Mouse (Mus musculus) forebrain, embryonic 11.5 days (tissue): ENCODE data around the gene Lat. TPM values are rescaled to one million over a fixed set of nuclear protein-coding genes. Genes with fewer than 3 reads are reported as not detected.
A peak's percentile ranks its signal among the peaks of the same experiment; 100 is the strongest.
"Not testable (repeated sequence)": the region's sequence is repeated elsewhere in the genome, so short reads cannot be mapped to it uniquely, and the experiment has no call there.

ENCODE experiments used
- ATAC-seq: fragments of 200-750 bp; cut with Nextera tagmentation; replicated peaks from 2 replicates; pipeline ENCODE4 v1.8.0; 2017; ENCODE audit warnings: moderate TSS enrichment; ENCODE audit not compliant: low FRiP score
- DNase-seq: peaks from one replicate; pipeline ENCODE4 v3.0.0-alpha.2; 2017; ENCODE audit warnings: low spot score
- H3K27ac ChIP-seq: fragments of 300-500 bp; sonication (generic); 2 replicates; pipeline ENCODE4 v1.5.1; 2014; ENCODE audit warnings: low read depth, low read length
- H3K27me3 ChIP-seq: fragments of 300-500 bp; sonication (generic); 2 replicates; pipeline ENCODE4 v1.6.1; 2014; ENCODE audit warnings: mild to moderate bottlenecking, low read length, mixed read lengths; ENCODE audit not compliant: control insufficient read depth, insufficient read depth
- H3K36me3 ChIP-seq: fragments of 300-500 bp; sonication (generic); 2 replicates; pipeline ENCODE4 v1.6.1; 2014; ENCODE audit warnings: mild to moderate bottlenecking, low read length, moderate library complexity, mixed read lengths; ENCODE audit not compliant: control insufficient read depth, insufficient read depth
- H3K4me1 ChIP-seq: fragments of 300-500 bp; sonication (generic); replicated peaks from 2 replicates; pipeline ENCODE4 v1.6.1; 2014; ENCODE audit warnings: low read length, mixed read lengths; ENCODE audit not compliant: control insufficient read depth, insufficient read depth
- H3K4me2 ChIP-seq: fragments of 300-500 bp; sonication (generic); 2 replicates; pipeline ENCODE4 v1.6.1; 2014; ENCODE audit warnings: low read depth, mild to moderate bottlenecking, low read length, moderate library complexity, mixed read lengths; ENCODE audit not compliant: severe bottlenecking
- H3K4me3 ChIP-seq: fragments of 300-500 bp; sonication (generic); 2 replicates; pipeline ENCODE4 v1.5.1; 2014; ENCODE audit warnings: low read depth, low read length
- H3K9ac ChIP-seq: fragments of 300-500 bp; sonication (generic); 2 replicates; pipeline ENCODE4 v1.6.1; 2014; ENCODE audit warnings: low read length
- H3K9me3 ChIP-seq: fragments of 300-500 bp; sonication (generic); 2 replicates; pipeline ENCODE4 v1.6.1; 2016; ENCODE audit warnings: low read length, mixed read lengths; ENCODE audit not compliant: control insufficient read depth
- WGBS: fragments of 180-500 bp; shearing (Covaris S2); extraction: QIAGEN DNeasy Blood & Tissue Kit; methylation state at CpG from one replicate; pipeline ENCODE4 v1.1.7; 2014; 5-methylcytosine and 5-hydroxymethylcytosine counted together
- polyA plus RNA-seq: library from polyadenylated mRNA; unstranded; fragments of >200 nt; fragmentation: Nextera tagmentation; extraction: Ambion mirVana; gene quantifications from 2 replicates; pipeline ENCODE4 v1.2.1, GENCODE M21; 2014

The Lat gene
- polyA plus RNA-seq, 1 experiment from 2014 or later = 2.2 TPM

GRCm38 (mm10) chr7:126399548-126399947 lies 30.2 kb upstream of the Lat start:
- H3K36me3 ChIP-seq = no peaks in the 10 kb centered on the region
- 0 out of 2 replicates have a peak, but pooled peaks cover 3% of the 10 kb centered on the region for H3K4me1 ChIP-seq
- no peak overlapping the region for H3K4me3 ChIP-seq
- DNase-seq (peak; percentile 89), ATAC-seq (no peak)
- WGBS = 12% methylated on average over 5 of the region's 5 CpGs
- H3K27ac ChIP-seq = no peak overlapping the region
- no peak overlapping the region for H3K9ac ChIP-seq
- H3K9me3 ChIP-seq = no peaks in the 10 kb centered on the region
- H3K27me3 ChIP-seq = no peaks in the 10 kb centered on the region
- H3K4me2 ChIP-seq = no peak overlapping the region

GRCm38 (mm10) chr7:126397822-126398221 lies 28.5 kb upstream of the Lat start:
- no peaks in the 10 kb centered on the region for H3K27me3 ChIP-seq
- 95% methylated on average over 4 of the region's 4 CpGs for WGBS
- H3K4me2 ChIP-seq = no peak overlapping the region
- H3K9ac ChIP-seq = no peak overlapping the region
- no peak overlapping the region for H3K4me3 ChIP-seq
- DNase-seq = no peak
- H3K4me1 ChIP-seq = 0 out of 2 replicates have a peak, but pooled peaks cover 3% of the 10 kb centered on the region
- H3K27ac ChIP-seq = no peak overlapping the region
- no peaks in the 10 kb centered on the region for H3K36me3 ChIP-seq
- no peaks in the 10 kb centered on the region for H3K9me3 ChIP-seq
- no peak for ATAC-seq

GRCm38 (mm10) chr7:126397221-126397620 lies 27.9 kb upstream of the Lat start:
- ATAC-seq (no peak), DNase-seq (no peak)
- no peak overlapping the region; the same call in 1 of the 2 replicates for H3K4me2 ChIP-seq
- H3K9me3 ChIP-seq = no peaks in the 10 kb centered on the region
- H3K9ac ChIP-seq = peak overlapping the region; percentile 9; the same call in 1 of the 2 replicates
- no peak overlapping the region for H3K27ac ChIP-seq
- 0 out of 2 replicates have a peak, but pooled peaks cover 3% of the 10 kb centered on the region for H3K4me1 ChIP-seq
- no peaks in the 10 kb centered on the region for H3K36me3 ChIP-seq
- no peaks in the 10 kb centered on the region for H3K27me3 ChIP-seq
- 50% methylated on average over 6 of the region's 6 CpGs for WGBS
- peak overlapping the region; percentile 89; the same call in 1 of the 2 replicates for H3K4me3 ChIP-seq

GRCm38 (mm10) chr7:126396298-126397119 lies 27.1 kb upstream of the Lat start, which contains the start of gene Nfatc2ip:
TSS of gene Nfatc2ip (minus strand) at chr7:126396737.
- H3K9ac ChIP-seq = peak within 1 kb of the TSS; percentile 76
- H3K36me3 ChIP-seq = no peaks in the 10 kb centered on the region
- H3K9me3 ChIP-seq = no peaks in the 10 kb centered on the region
- H3K4me3 ChIP-seq = peak within 1 kb of the TSS; percentile 89
- 0 out of 2 replicates have a peak, but pooled peaks cover 3% of the 10 kb centered on the region for H3K4me1 ChIP-seq
- under 1% methylated on average over 59 of the region's 59 CpGs for WGBS
- no peak within 1 kb of the TSS for H3K27ac ChIP-seq
- no peaks in the 10 kb centered on the region for H3K27me3 ChIP-seq
- ATAC-seq (peak; percentile 100), DNase-seq (peak; percentile 95)
- peak within 1 kb of the TSS; percentile 71 for H3K4me2 ChIP-seq

GRCm38 (mm10) chr7:126392086-126392884 lies 22.9 kb upstream of the Lat start:
- ATAC-seq, H3K4me2 ChIP-seq, H3K27ac ChIP-seq, H3K9ac ChIP-seq, H3K9me3 ChIP-seq, H3K4me3 ChIP-seq, H3K4me1 ChIP-seq, H3K27me3 ChIP-seq, H3K36me3 ChIP-seq, DNase-seq: not testable (repeated sequence)
- 91% methylated on average over 7 of the region's 7 CpGs for WGBS

- DNase-seq (no peak), ATAC-seq (no peak)
- Histone ChIP-seq H3K36me3 (no peaks in the 10 kb centered on the region; the same call in 1 of the 2 replicates), H3K4me3 (no peak overlapping the region), H3K9ac (no peak overlapping the region), H3K4me2 (no peak overlapping the region), H3K4me1 (no peaks in the 10 kb centered on the region), H3K27me3 (no peaks in the 10 kb centered on the region), H3K9me3 (no peaks in the 10 kb centered on the region), H3K27ac (no peak overlapping the region)
- WGBS = 92% methylated on average over 1 of the region's 1 CpGs
Observed at GRCm38 (mm10) chr7:126388185-126388584, 18.8 kb upstream of the Lat start.

GRCm38 (mm10) chr7:126383565-126383964 lies 14.2 kb upstream of the Lat start:
- no peaks in the 10 kb centered on the region for H3K27me3 ChIP-seq
- 91% methylated on average over 5 of the region's 5 CpGs for WGBS
- H3K4me1 ChIP-seq = no peaks in the 10 kb centered on the region
- H3K9me3 ChIP-seq = no peaks in the 10 kb centered on the region
- H3K4me3 ChIP-seq = no peak overlapping the region
- no peak overlapping the region for H3K4me2 ChIP-seq
- DNase-seq = no peak
- H3K9ac ChIP-seq = no peak overlapping the region
- no peak overlapping the region for H3K27ac ChIP-seq
- no peak for ATAC-seq
- H3K36me3 ChIP-seq = no peaks in the 10 kb centered on the region; the same call in 1 of the 2 replicates

GRCm38 (mm10) chr7:126377278-126378158 lies 8.1 kb upstream of the Lat start, which contains the start of gene Spns1:
TSS of gene Spns1 (minus strand) at chr7:126377450.
- Histone ChIP-seq H3K9me3 (no peaks in the 10 kb centered on the region), H3K27ac (peak within 1 kb of the TSS; percentile 32), H3K27me3 (no peaks in the 10 kb centered on the region), H3K36me3 (peaks cover 2% of the 10 kb centered on the region; the same call in 1 of the 2 replicates), H3K4me3 (peak within 1 kb of the TSS; percentile 89), H3K4me1 (peaks cover 3% of the 10 kb centered on the region; the same call in 1 of the 2 replicates), H3K9ac (peak within 1 kb of the TSS; percentile 80), H3K4me2 (peak within 1 kb of the TSS; percentile 84)
- peak; percentile 98 for ATAC-seq
- DNase-seq = peak; percentile 96
- WGBS = under 1% methylated on average over 33 of the region's 33 CpGs
